Mouse (Mus musculus) central nervous system, embryonic 14 days (tissue): ENCODE data around the gene Thap2. TPM values are rescaled to one million over a fixed set of nuclear protein-coding genes. Genes with fewer than 3 reads are reported as not detected.

ENCODE experiments used
- polyA plus RNA-seq: library from polyadenylated mRNA; depleted of rRNA; stranded (reverse); fragments of >200 nt; gene quantifications from 2 replicates; pipeline ENCODE4 v1.2.3, GENCODE M21; 2012; rRNA removed

The Thap2 gene
- 14.6 and 18.1 TPM in 2 replicates for polyA plus RNA-seq

GRCm38 (mm10) chr10:115384221-115385017 lies at the start of gene Thap2, which contains the start of gene Zfc3h1:
TSS of gene Thap2 (minus strand) at chr10:115384443.
TSS of gene Zfc3h1 (plus strand) at chr10:115384959.

GRCm38 (mm10) chr10:115361840-115362622 lies 22.2 kb downstream of the Thap2 start, which contains the start of gene Tmem19:
TSS of gene Tmem19 (minus strand) at chr10:115362501.

Other genes with a start within 250 kb of the Thap2 start
- gene Tph2, start 199.4 kb downstream of the Thap2 start, polyA plus RNA-seq: 1.2 and 2.5 TPM in 2 replicates
- gene Tbc1d15, start 133.0 kb downstream of the Thap2 start, polyA plus RNA-seq: 26.6 and 27.9 TPM in 2 replicates
- 28.8 and 30.1 TPM in 2 replicates for gene Rab21, start 68.8 kb downstream of the Thap2 start, polyA plus RNA-seq
- 26.0 and 26.3 TPM in 2 replicates for gene Tmem19, start 21.9 kb downstream of the Thap2 start, polyA plus RNA-seq
- gene Zfc3h1, start 516 bp upstream of the Thap2 start, polyA plus RNA-seq: 129 and 132 TPM in 2 replicates
- gene A930009A15Rik, start 185.5 kb upstream of the Thap2 start, polyA plus RNA-seq: 0.12 and 0.24 TPM in 2 replicates
- gene Lgr5, start 203.3 kb upstream of the Thap2 start, polyA plus RNA-seq: 1.2 and 5.3 TPM in 2 replicates